Mouse (Mus musculus) megakaryocyte, embryonic 14.5 days (primary cell): Measurements from ENCODE around the gene Cyp20a1. TPM values are rescaled to one million over a fixed set of nuclear protein-coding genes. Genes with fewer than 3 reads are reported as not detected.

Experiments used
- H3K27me3 ChIP-seq: replicated peaks from 2 replicates; pipeline ENCODE3; 2012; ENCODE audit warnings: inconsistent platforms
- H3K36me3 ChIP-seq: replicated peaks from 2 replicates; pipeline ENCODE3; 2012; ENCODE audit warnings: low read length, inconsistent platforms, mixed read lengths
- H3K4me1 ChIP-seq: 2 replicates; pipeline ENCODE4 v1.6.1; 2012; ENCODE audit warnings: inconsistent platforms
- H3K4me3 ChIP-seq: replicated peaks from 2 replicates; pipeline ENCODE3; 2012; ENCODE audit warnings: moderate library complexity, mild to moderate bottlenecking, inconsistent platforms
- H3K9me3 ChIP-seq: 2 replicates; pipeline ENCODE4 v1.6.1; 2012; ENCODE audit warnings: inconsistent platforms
- FLI1 ChIP-seq: IDR thresholded peaks from 2 replicates; pipeline ENCODE4 v1.6.1; 2012; ENCODE audit warnings: low read length, inconsistent platforms, mixed read lengths
- GATA1 ChIP-seq: IDR thresholded peaks from 3 replicates; pipeline ENCODE4 v1.6.1; 2012; ENCODE audit warnings: mixed read lengths, low read length, inconsistent platforms, borderline replicate concordance
- polyA plus RNA-seq: library from polyadenylated mRNA; stranded (reverse); fragments of >175 nt; gene quantifications from 2 replicates; pipeline ENCODE4 v1.2.3, GENCODE M21; 2012; ENCODE audit warnings: low replicate concordance; ENCODE audit not compliant: insufficient read depth

Gene Cyp20a1
- polyA plus RNA-seq: 6.8 TPM in 1 of 2 replicates, not detected in the other

DNA sequence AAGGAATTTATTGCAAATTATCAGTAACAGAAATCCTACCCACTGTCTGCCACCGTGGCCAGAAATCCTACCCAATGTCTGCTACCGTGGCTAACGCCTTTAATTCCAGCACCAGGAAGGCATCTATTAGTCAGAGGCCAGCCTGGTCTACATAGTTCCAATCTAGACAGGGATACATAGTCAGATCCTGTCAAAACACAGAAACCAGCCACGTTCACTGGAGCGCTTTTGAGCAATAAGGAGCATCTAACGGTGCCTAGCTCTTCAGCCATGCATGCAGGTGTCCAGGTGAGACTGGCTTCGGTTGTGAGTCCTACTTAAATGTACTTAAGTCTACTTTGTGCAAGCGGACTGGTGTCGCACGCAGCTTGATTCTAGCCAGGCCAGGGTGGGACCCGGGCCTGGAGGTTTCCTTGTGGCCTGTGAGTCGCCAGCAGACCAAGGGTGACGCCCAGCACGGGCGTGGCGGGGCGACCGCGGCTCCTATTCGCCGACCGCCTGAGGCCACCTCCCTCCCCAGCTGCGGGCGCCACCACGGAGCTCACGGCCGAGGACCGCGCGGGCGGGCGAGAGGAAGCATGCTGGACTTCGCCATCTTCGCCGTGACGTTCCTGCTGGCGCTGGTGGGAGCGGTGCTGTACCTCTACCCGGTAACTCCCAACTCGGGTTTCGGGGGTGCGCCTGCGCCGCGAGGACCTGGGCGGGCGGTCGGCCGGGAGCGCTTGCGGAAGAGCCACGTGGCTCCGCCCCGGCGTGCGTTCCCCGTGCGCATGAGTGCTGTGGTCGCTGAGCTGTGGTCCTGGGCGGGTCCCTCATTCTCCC, at the start of gene Cyp20a1:
TSS of gene Cyp20a1 (plus strand) at position 516 of the 822 bp plus-strand sequence.
- no peaks in the 10 kb centered on the region for H3K27me3 ChIP-seq
- TF ChIP-seq GATA1: no peak
- TF ChIP-seq FLI1: no peak

DNA sequence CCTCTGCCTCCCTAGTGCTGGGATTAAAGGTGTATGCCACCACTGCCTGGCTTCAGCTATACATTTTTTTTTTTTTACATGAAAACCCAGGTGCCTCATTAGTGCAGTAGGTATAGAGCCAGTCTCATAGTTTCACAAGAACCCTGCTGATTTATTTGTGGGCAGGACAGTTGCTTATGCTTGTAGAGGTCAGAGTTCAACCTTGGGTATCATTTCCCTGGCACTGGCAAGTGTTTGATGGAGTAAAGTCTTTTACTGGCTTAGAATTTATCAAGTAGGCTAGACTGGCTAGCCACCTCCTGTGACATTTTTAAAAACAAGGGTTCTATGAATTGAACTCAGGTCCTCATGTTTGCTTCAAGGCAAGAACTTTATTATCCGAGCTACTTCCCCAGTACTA, 49.2 kb upstream of the Cyp20a1 start:
- no peaks in the 10 kb centered on the region for H3K9me3 ChIP-seq
- peaks cover 51% of the 10 kb centered on the region for H3K36me3 ChIP-seq
- no peak for TF ChIP-seq FLI1
- TF ChIP-seq GATA1: no peak
- H3K4me1 ChIP-seq: peaks cover 25% of the 10 kb centered on the region
- no peaks in the 10 kb centered on the region for H3K27me3 ChIP-seq
- no peak overlapping the region for H3K4me3 ChIP-seq

More for the DNA sequence above, at the start of gene Cyp20a1:
- H3K36me3 ChIP-seq: peaks cover 10% of the 10 kb centered on the region
- peaks cover 29% of the 10 kb centered on the region for H3K4me1 ChIP-seq
- peak within 1 kb of the TSS; percentile 99 for H3K4me3 ChIP-seq
- 0 out of 2 replicates have a peak, but pooled peaks cover 3% of the 10 kb centered on the region for H3K9me3 ChIP-seq

DNA sequence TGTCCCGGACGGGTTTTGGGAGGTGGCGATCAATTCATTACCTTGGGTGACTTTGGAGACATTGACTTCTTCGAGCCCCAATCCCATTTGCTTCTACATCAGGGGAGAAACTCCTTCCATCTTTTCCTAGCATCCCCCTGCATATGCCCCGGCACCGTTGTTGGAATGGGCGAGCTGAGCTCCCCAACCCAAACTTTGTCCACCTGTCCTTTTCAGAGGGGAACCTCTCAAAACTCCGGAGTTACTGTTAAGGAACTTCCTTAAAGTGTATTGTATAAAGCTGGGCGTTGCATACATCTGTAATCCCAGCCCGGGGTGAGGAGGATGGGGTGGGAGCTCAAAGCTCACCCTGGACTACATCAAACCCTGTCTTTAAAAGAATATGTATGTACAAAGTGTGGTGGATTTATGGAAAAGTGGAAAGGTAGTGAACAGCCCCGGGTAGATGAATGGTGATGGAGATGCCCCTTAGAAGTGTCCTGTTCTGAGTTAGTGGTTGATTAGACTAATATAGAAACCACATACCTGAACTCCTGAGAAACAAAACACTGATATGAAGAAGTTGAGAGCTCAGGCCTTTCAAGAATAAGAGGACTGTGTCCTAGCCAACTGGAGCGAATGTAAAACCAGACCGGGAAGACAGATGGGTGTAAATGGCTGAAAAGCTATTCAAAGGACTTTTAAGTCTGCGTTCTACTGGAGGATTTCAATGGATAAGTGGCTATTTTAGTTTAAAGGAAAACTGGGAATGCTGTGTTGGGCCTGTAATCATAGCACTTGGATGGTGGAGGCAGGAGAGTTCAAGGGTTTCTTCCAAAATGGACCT, 720 bp downstream of the Cyp20a1 start:
- Histone ChIP-seq H3K4me1 (peaks cover 29% of the 10 kb centered on the region), H3K4me3 (peak overlapping the region; percentile 99), H3K9me3 (0 out of 2 replicates have a peak, but pooled peaks cover 3% of the 10 kb centered on the region), H3K27me3 (no peaks in the 10 kb centered on the region), H3K36me3 (peaks cover 7% of the 10 kb centered on the region)
- no peak for TF ChIP-seq FLI1
- TF ChIP-seq GATA1: no peak

DNA sequence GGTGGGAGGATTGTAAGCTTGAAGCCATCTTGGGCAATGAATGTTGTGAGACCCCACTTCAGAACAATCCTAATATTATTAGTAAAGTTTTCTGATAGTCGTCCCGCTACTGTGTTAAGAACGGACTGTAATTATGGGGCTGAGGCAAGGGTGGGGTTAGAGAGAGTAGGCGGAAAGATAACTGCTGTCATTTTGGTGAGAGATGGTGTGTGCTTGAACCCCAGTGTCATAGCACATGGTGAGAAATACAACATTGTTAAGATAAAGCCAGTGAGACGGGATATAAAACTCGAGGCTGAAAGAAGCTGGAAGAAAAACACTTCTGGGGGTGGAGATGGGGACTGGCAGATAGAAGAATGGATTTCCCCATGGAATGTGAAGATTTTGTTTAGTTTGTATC, 1.5 kb downstream of the Cyp20a1 start:
- H3K4me1 ChIP-seq: peaks cover 29% of the 10 kb centered on the region
- no peak for TF ChIP-seq FLI1
- no peak for TF ChIP-seq GATA1
- no peak overlapping the region for H3K4me3 ChIP-seq
- H3K36me3 ChIP-seq: peaks cover 7% of the 10 kb centered on the region
- peaks cover 6% of the 10 kb centered on the region for H3K9me3 ChIP-seq
- H3K27me3 ChIP-seq: no peaks in the 10 kb centered on the region

DNA sequence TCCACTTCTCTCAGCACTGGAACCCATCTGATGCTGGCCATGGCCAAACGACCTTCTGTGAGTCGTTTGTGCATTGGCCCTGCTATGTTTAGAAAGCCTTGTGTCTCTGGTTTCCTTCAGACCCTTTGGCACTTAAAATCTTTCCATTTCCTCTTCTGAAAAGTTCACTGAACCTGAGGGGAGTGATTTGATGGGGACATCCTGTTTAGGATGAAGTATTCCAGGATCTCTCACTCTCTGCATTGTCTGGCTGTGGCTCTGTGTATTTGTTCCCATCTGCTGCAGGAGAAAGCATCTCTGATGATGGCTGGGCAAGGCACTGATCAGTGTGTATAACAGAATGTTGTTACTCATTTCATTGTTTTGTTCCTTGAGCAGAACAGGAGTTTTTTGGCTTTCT, 2.6 kb downstream of the Cyp20a1 start:
- H3K4me1 ChIP-seq: peaks cover 29% of the 10 kb centered on the region
- peaks cover 16% of the 10 kb centered on the region for H3K36me3 ChIP-seq
- H3K4me3 ChIP-seq: no peak overlapping the region
- H3K27me3 ChIP-seq: no peaks in the 10 kb centered on the region
- no peak for TF ChIP-seq GATA1
- TF ChIP-seq FLI1: no peak
- H3K9me3 ChIP-seq: peaks cover 15% of the 10 kb centered on the region

DNA sequence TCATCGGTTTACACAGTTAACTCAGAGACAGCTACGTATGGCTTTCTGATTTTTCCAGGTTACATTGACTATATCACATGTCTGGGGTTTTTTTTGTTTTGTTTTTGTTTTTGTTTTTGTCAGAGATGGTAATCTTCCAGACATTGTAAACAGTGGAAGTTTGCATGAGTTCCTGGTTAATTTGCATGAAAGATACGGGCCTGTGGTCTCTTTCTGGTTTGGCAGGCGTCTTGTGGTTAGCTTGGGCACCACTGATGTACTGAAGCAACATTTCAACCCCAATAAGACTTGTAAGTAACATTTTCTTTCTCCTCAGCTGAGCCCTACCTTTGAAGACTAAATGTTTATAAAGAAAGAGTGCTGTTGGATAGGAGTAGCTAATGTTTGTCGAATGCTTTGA, 9.7 kb downstream of the Cyp20a1 start:
- TF ChIP-seq FLI1: no peak
- no peak for TF ChIP-seq GATA1
- no peak overlapping the region for H3K4me3 ChIP-seq
- H3K9me3 ChIP-seq: peaks cover 19% of the 10 kb centered on the region
- peaks cover 57% of the 10 kb centered on the region for H3K36me3 ChIP-seq
- H3K4me1 ChIP-seq: peaks cover 38% of the 10 kb centered on the region
- no peaks in the 10 kb centered on the region for H3K27me3 ChIP-seq

DNA sequence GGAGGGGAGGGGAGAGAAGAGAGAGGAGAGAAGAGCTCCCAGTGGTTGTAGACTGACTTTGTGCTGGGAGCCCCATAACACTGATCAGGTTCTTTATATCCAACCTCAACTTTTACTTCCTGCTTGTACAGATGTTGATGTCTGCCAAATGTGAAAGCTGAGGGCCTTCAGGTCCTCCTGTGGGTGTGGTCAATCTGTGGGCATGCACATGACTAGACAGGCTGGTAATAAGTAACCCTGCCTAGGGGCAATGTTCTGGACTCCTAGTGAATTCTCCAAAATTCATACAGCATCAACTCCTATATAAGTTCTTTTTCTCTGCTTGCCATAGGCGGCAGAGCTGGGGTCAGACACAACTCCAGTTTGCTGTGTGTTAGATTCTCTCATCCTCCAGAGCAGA, 18.5 kb downstream of the Cyp20a1 start:
- no peak overlapping the region for H3K4me3 ChIP-seq
- no peak for TF ChIP-seq GATA1
- TF ChIP-seq FLI1: no peak
- peaks cover 59% of the 10 kb centered on the region for H3K36me3 ChIP-seq
- peaks cover 13% of the 10 kb centered on the region for H3K4me1 ChIP-seq
- no peaks in the 10 kb centered on the region for H3K9me3 ChIP-seq
- no peaks in the 10 kb centered on the region for H3K27me3 ChIP-seq

DNA sequence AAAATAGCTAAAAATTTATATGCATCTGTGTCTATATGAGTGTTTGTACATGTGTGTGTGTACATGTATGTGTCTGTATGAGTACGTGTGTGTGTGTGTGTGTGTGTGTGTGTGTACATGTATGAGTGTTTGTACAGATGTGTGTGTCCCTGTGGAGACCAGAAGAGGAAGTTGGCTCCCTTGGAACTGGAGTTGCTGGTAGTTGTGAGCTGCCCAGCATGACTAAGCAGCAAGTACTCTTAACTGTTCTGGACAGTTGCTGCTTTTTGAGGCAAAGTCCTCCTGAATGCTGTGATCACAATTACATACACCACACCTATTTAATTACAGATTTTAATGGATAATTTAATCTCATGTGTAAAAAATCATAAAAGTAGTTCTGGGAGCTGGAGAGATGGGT, 33.4 kb downstream of the Cyp20a1 start:
- no peaks in the 10 kb centered on the region for H3K9me3 ChIP-seq
- H3K36me3 ChIP-seq: peaks cover 81% of the 10 kb centered on the region
- TF ChIP-seq GATA1 (no peak), FLI1 (no peak)

DNA sequence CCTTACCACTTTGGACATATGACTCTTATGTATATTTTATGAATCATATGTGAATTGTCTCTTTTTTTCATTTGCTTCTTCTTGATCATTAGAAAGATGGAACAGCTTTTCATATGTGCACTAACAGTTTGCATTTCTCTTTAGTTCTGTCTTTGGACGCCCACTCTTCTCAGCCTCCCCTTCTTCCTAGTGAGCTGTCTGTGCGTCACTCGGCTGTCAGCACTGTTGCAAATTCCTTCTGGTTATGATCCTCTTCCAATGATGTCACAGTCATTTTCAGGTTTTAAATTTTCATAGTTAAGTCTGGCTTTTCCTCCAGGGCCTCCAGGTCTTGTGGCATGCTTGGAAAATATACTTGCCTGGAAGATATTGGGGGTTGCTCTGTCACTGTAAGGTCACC, 38.8 kb downstream of the Cyp20a1 start:
- Histone ChIP-seq H3K36me3 (peaks cover 75% of the 10 kb centered on the region), H3K27me3 (no peaks in the 10 kb centered on the region), H3K4me1 (peaks cover under 1% of the 10 kb centered on the region; the same call in 1 of the 2 replicates), H3K4me3 (no peak overlapping the region), H3K9me3 (no peaks in the 10 kb centered on the region)
- no peak for TF ChIP-seq GATA1
- no peak for TF ChIP-seq FLI1

More for the DNA sequence above, 33.4 kb downstream of the Cyp20a1 start:
- H3K4me3 ChIP-seq: no peak overlapping the region
- peaks cover 6% of the 10 kb centered on the region for H3K4me1 ChIP-seq
- no peaks in the 10 kb centered on the region for H3K27me3 ChIP-seq

DNA sequence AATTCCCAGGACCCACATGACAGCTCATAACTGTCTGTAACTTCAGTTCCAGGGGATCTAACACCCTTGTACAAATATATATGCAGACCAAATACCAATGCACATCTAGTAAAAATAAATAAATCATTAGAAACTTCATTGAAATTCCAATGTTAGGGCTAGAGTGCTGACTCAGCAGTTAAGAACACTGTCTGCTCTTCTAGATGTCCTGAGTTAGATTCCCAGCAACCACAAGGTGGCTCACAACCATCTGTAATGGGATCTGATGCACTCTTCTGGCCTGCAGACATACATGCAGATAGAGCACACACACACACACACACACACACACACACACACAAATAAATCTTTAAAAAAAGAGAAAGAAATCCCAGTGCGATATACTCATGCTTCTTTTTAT, 61.7 kb downstream of the Cyp20a1 start:
- H3K36me3 ChIP-seq: no peaks in the 10 kb centered on the region
- no peak overlapping the region for H3K4me3 ChIP-seq
- TF ChIP-seq GATA1 (no peak), FLI1 (no peak)
- H3K4me1 ChIP-seq: peaks cover 5% of the 10 kb centered on the region
- no peaks in the 10 kb centered on the region for H3K27me3 ChIP-seq
- H3K9me3 ChIP-seq: no peaks in the 10 kb centered on the region
